Mouse (Mus musculus): ENCODE measurements around the gene Disp1.

- TF ChIP-seq TAL1 (IDR thresholded peaks at IDR 0.05; ENCODE audit: low read length) (no peak), GATA1 (IDR thresholded peaks at IDR 0.05; ENCODE audit: low read length) (no peak)
These were observed 29.3 kb upstream of the Disp1 start for GRCm38 (mm10) chr1:183250612-183251011.
